Mouse (Mus musculus): ENCODE measurements around the gene Galnt16.

DNA sequence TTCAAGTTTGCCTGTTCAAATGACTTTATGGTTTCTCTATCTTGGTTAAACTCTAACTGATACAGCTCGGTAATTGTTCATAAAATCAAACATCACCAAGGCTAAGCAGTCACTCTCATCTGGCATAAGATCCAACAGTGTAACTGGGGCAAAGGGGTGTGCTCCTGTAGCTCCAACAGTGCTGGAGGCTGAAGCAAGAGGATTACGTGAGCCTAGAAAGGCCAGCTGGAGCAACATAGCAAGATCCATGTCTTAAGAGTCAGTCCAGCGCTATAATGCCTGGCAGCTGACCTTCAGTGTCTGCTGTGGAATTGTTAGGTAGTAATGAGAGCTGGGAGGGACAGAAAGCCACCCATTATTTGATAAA, 136.6 kb downstream of the Galnt16 start:
- no peak for TF ChIP-seq POLR2A (IDR thresholded peaks at IDR 0.05; ENCODE audit: borderline replicate concordance, extremely low read depth, insufficient read depth, insufficient read length, poor library complexity, severe bottlenecking)
- no peak for TF ChIP-seq CTCF (IDR thresholded peaks at IDR 0.05; ENCODE audit: borderline replicate concordance, extremely low read depth, insufficient read depth, insufficient read length)
